ENCODE assay signal across 20 mouse cellular contexts in genomic region chr6:119371624-119372023, GRCm38 (mm10). TPM values are rescaled to one million over a fixed set of nuclear protein-coding genes. Genes with fewer than 3 reads are reported as not detected.
DNase-seq lines count a peak whose midpoint lies in the region; ATAC-seq and TF ChIP-seq lines count a peak whose summit lies in the region.
"Had no signal": no experiment of that assay in that cellular context is flagged by ENCODE, and none has a peak within 500 bp of the region (broad histone marks: within the 10 kb centered on the region; RNA-seq: fewer than 3 reads in every experiment).

No protein-coding gene starts in this region.

- POLR2A ChIA-PET in Patski (lab: Charles Lee): no interaction called here

- H3K4me2 ChIP-seq in intestine, postnatal 0 days (replicated peaks; ENCODE audit: low read depth): no peak overlapping the region
- H3K4me2 ChIP-seq in intestine, embryonic 16.5 days (ENCODE audit: low read depth, low read length): no peak overlapping the region
- H3K4me2 ChIP-seq in lung, postnatal 0 days (replicated peaks; ENCODE audit: low read depth, low read length): no peak overlapping the region
- H3K4me2 ChIP-seq: embryonic facial prominence, embryonic 15.5 days; heart, embryonic 15.5 days; limb, embryonic 13.5 days had no signal

- H3K9ac ChIP-seq in intestine, postnatal 0 days (ENCODE audit: low read depth, low read length): no peak overlapping the region
- no peak overlapping the region for H3K9ac ChIP-seq in intestine, embryonic 16.5 days (ENCODE audit: low read depth, low read length)
- no peak overlapping the region for H3K9ac ChIP-seq in lung, postnatal 0 days (replicated peaks; ENCODE audit: low read depth)
- H3K9ac ChIP-seq: embryonic facial prominence, embryonic 15.5 days; heart, embryonic 15.5 days; limb, embryonic 13.5 days had no signal

- peaks cover 9% of the 10 kb centered on the region for H3K36me3 ChIP-seq in intestine, postnatal 0 days (ENCODE audit: control insufficient read depth, insufficient read depth)
- no peaks in the 10 kb centered on the region; the same call in 1 of the 2 replicates for H3K36me3 ChIP-seq in intestine, embryonic 16.5 days (ENCODE audit: control insufficient read depth, insufficient read depth, low read length)
- no peaks in the 10 kb centered on the region; the same call in 1 of the 2 replicates for H3K36me3 ChIP-seq in lung, postnatal 0 days (ENCODE audit: insufficient read depth, low read length)
- H3K36me3 ChIP-seq in splenic B cell, adult 2 months (ENCODE audit: control insufficient read depth, insufficient read depth, low read length, poor library complexity, severe bottlenecking): peaks cover 2% of the 10 kb centered on the region

- TF ChIP-seq POLR2A in lung, adult 2 months (IDR thresholded peaks at IDR 0.05; ENCODE audit: borderline replicate concordance, extremely low read depth, low read depth, low read length): no peak

- DNase-seq in lung, postnatal 0 days (ENCODE audit: low spot score): no peak
- no peak for DNase-seq in lung, adult 2 months
- DNase-seq in Patski (ENCODE audit: low read depth, low spot score): no peak
- peak; percentile 46 for DNase-seq in splenic B cell, adult 2 months (ENCODE audit: low read depth, low spot score)
- DNase-seq in adipocyte (ENCODE audit: low spot score): no peak
- DNase-seq: adrenal gland, adult 2 months; cerebellum, postnatal 14 days; embryo, embryonic 11 days; gastrocnemius, postnatal 25 days; kidney, adult 8-10 months; kidney, postnatal 4 days; thymus, postnatal 4 days had no signal

- CTCF ChIA-PET in Patski (lab: Charles Lee): interaction anchor here (1.6 to 2.2 kb wide), 2 partner anchors 8 to 151 kb away, joined by 8 to 10 read pairs; no protein-coding TSS in a partner anchor

- no peak for ATAC-seq in intestine, postnatal 0 days
- ATAC-seq in intestine, embryonic 16.5 days: no peak
- ATAC-seq in lung, postnatal 0 days: no peak
- ATAC-seq in Patski: no peak
- ATAC-seq: midbrain, embryonic 16.5 days had no signal

- no peak overlapping the region for H3K27ac ChIP-seq in intestine, postnatal 0 days (ENCODE audit: low read depth, low read length)
- no peak overlapping the region for H3K27ac ChIP-seq in intestine, embryonic 16.5 days (ENCODE audit: low read length)
- no peak overlapping the region for H3K27ac ChIP-seq in lung, postnatal 0 days (ENCODE audit: low read length)
- H3K27ac ChIP-seq: embryonic facial prominence, embryonic 15.5 days; forebrain, embryonic 10.5 days; heart, embryonic 15.5 days; limb, embryonic 13.5 days had no signal

- in situ Hi-C loops in Patski (cut with MboI; ENCODE audit: low pct_unique_long_range_greater_than_20kb): no loop called here

- no peaks in the 10 kb centered on the region for H3K9me3 ChIP-seq in intestine, postnatal 0 days (ENCODE audit: control insufficient read depth)
- no peaks in the 10 kb centered on the region for H3K9me3 ChIP-seq in intestine, embryonic 16.5 days (ENCODE audit: control insufficient read depth, low read length)
- H3K9me3 ChIP-seq in lung, postnatal 0 days (ENCODE audit: low read length): no peaks in the 10 kb centered on the region
- H3K9me3 ChIP-seq: embryonic facial prominence, embryonic 15.5 days; forebrain, embryonic 10.5 days; heart, embryonic 15.5 days; limb, embryonic 13.5 days had no signal

- TF ChIP-seq EP300 in lung, postnatal 0 days (IDR thresholded peaks at IDR 0.05): no peak

- H3K27me3 ChIP-seq in intestine, postnatal 0 days (replicated peaks; ENCODE audit: control insufficient read depth, insufficient read depth, low read length): no peaks in the 10 kb centered on the region
- no peaks in the 10 kb centered on the region for H3K27me3 ChIP-seq in intestine, embryonic 16.5 days (replicated peaks; ENCODE audit: control insufficient read depth, insufficient read depth, low read length)
- no peaks in the 10 kb centered on the region for H3K27me3 ChIP-seq in lung, postnatal 0 days (replicated peaks; ENCODE audit: insufficient read depth, low read length)
- H3K27me3 ChIP-seq in Patski: no peaks in the 10 kb centered on the region
- H3K27me3 ChIP-seq in splenic B cell, adult 2 months (ENCODE audit: control insufficient read depth, insufficient read depth, low read length, poor library complexity, severe bottlenecking): no peaks in the 10 kb centered on the region
- H3K27me3 ChIP-seq: embryonic facial prominence, embryonic 15.5 days; heart, embryonic 15.5 days; limb, embryonic 13.5 days had no signal

- 0 out of 2 replicates have a peak, but pooled peaks cover 8% of the 10 kb centered on the region for H3K4me1 ChIP-seq in intestine, postnatal 0 days (replicated peaks; ENCODE audit: control insufficient read depth, insufficient read depth, low read length)
- 0 out of 2 replicates have a peak, but pooled peaks cover 10% of the 10 kb centered on the region for H3K4me1 ChIP-seq in intestine, embryonic 16.5 days (ENCODE audit: control insufficient read depth, insufficient read depth, low read length)
- H3K4me1 ChIP-seq in lung, postnatal 0 days (ENCODE audit: insufficient read depth, low read depth, low read length): peaks cover 4% of the 10 kb centered on the region; the same call in 1 of the 2 replicates
- H3K4me1 ChIP-seq in lung, adult 2 months (ENCODE audit: control insufficient read depth, insufficient read depth, low read length): peaks cover 13% of the 10 kb centered on the region
- H3K4me1 ChIP-seq: embryonic facial prominence, embryonic 15.5 days; limb, embryonic 13.5 days had no signal

- peak; percentile 55 for TF ChIP-seq CTCF in intestine, postnatal 0 days (IDR thresholded peaks at IDR 0.05; ENCODE audit: low read depth)
- TF ChIP-seq CTCF in lung, postnatal 0 days (IDR thresholded peaks at IDR 0.05): peak; percentile 52
- no peak for TF ChIP-seq CTCF in lung, adult 2 months (IDR thresholded peaks at IDR 0.05; ENCODE audit: insufficient read depth, low read length)
- TF ChIP-seq CTCF in Patski (IDR thresholded peaks at IDR 0.05): peak; percentile 56

- H3K4me3 ChIP-seq in intestine, postnatal 0 days (ENCODE audit: low read depth, low read length): no peak overlapping the region
- H3K4me3 ChIP-seq in intestine, embryonic 16.5 days (ENCODE audit: low read length): no peak overlapping the region
- no peak overlapping the region for H3K4me3 ChIP-seq in lung, postnatal 0 days (ENCODE audit: low read depth, low read length)
- H3K4me3 ChIP-seq in lung, adult 2 months (replicated peaks; ENCODE audit: extremely low read depth, low read depth, low read length): no peak overlapping the region
- H3K4me3 ChIP-seq: embryonic facial prominence, embryonic 15.5 days; forebrain, embryonic 10.5 days; heart, embryonic 15.5 days; limb, embryonic 13.5 days had no signal

RNA-seq across cellular contexts. Expression of gene Lrtm2, which starts 41.1 kb away (rescaled TPM):
- polyA plus RNA-seq in intestine, postnatal 0 days (2015; fragmentation: Nextera tagmentation; extraction: Ambion mirVana): 0.04 TPM in 2 replicates
- polyA plus RNA-seq in intestine, embryonic 16.5 days (2015; fragmentation: Nextera tagmentation; extraction: Ambion mirVana): 0.32 and 0.38 TPM in 2 replicates
- 0.20 and 0.29 TPM in 2 replicates for polyA plus RNA-seq in lung, postnatal 0 days (2015; fragmentation: Nextera tagmentation; extraction: Ambion mirVana)
- polyA plus RNA-seq in lung, adult 2 months (2012; rRNA removed): 10.1 and 11.5 TPM in 2 replicates
- 1.1 TPM for polyA plus RNA-seq in Patski (2021)
- polyA plus RNA-seq: adrenal gland, adult 2 months; limb, embryonic 13.5 days; liver, embryonic 16.5 days had no signal

RNA-seq across cellular contexts. Expression of gene Adipor2, which starts 45.9 kb away (rescaled TPM):
- polyA plus RNA-seq in intestine, postnatal 0 days (2015; fragmentation: Nextera tagmentation; extraction: Ambion mirVana): 106 and 124 TPM in 2 replicates
- 127 and 148 TPM in 2 replicates for polyA plus RNA-seq in intestine, embryonic 16.5 days (2015; fragmentation: Nextera tagmentation; extraction: Ambion mirVana)
- polyA plus RNA-seq in lung, postnatal 0 days (2015; fragmentation: Nextera tagmentation; extraction: Ambion mirVana): 60.7 and 66.4 TPM in 2 replicates
- polyA plus RNA-seq in lung, adult 2 months (2012; rRNA removed): 63.6 and 81.0 TPM in 2 replicates
- 50.0 TPM for polyA plus RNA-seq in Patski (2021)
